Mouse (Mus musculus) heart, adult 10 weeks (tissue): ENCODE results near the gene Ncan. TPM values are rescaled to one million over a fixed set of nuclear protein-coding genes. Genes with fewer than 3 reads are reported as not detected.

Experiments used
- polyA plus RNA-seq: library from polyadenylated mRNA; stranded (reverse); fragments of 350-450 nt; fragmentation: Illumina TruSeq; extraction: RNeasy Lipid Tissue Mini Kit (QIAGEN cat#74804); gene quantifications from one replicate; pipeline ENCODE4 v1.2.3, GENCODE M21; 2014; ENCODE audit warnings: low read depth, low replicate concordance

Gene Ncan
- not detected for polyA plus RNA-seq

GRCm38 (mm10) chr8:70120667-70121066 is at the start of gene Ncan:
Gene Ncan, minus strand, starts transcription at chr8:70120873.

DNA sequence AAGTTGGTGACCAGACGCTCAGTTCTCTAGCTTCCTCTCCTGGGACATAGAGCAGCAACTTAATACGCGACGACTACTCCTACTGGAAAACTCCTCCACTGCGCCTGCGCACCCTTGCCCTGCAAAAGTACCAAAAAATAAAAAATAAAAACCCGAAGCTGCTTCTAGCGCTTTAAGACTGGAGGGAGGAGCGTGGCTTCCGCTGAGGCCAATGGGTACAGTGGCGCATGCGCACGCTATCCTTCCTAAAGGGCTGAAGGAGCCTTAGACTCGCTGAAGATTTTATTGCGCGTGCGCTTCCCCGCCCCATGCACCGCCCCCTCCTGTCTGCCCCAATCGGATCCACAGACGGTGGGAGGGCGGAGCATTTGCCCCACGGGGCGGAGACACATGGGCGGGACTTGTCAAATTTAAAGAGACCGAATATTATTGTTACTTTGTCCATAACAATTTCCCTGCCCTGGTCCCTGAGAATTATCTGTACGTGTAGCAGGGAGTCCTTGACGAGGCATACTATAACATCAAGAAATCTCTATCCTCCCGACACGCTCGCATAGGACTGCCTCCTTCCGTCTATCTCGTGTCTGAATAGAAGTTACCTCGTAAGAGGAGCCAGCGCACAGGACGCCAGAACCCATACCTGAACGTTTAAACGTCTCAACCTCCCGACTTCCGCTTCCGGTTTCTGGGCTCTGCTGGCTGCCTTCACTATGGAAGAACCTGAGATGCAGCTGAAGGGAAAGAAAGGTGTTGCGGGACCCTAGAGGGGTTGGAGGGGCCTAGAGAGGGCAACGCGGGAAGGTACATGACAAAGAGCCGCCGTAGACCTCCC is 18.6 kb upstream of the Ncan start, which contains the start of the genes Rfxank, Borcs8 and Mef2b:
Rfxank (minus strand) TSS at position 129 of the 832 bp plus-strand sequence.
Borcs8 (plus strand) TSS at position 474 of the 832 bp plus-strand sequence.
Mef2b (plus strand) TSS at position 686 of the 832 bp plus-strand sequence.

GRCm38 (mm10) chr8:70131166-70131883 is 10.7 kb upstream of the Ncan start, which contains the start of gene Nr2c2ap:
Gene Nr2c2ap, plus strand, starts transcription at chr8:70131333.

DNA sequence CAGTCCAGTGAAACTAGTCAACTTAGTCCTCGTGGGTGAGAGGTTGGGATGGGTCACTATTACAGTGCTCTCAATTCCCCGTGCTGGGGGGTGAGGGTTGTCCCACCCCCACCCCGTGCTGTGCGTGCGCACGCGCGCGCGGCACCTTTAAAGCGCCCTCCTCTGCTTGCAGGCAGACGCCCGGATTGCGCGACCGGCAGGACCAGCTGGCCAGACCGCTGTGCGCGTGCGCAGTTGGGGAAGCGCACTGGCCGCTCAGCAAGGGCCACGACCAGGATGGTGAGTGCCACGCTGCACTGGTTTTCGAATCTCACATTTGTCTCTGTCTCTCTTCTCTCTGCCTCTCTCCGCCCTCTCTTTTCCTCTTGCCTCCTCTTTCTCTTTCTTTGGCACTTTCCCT is 37.4 kb downstream of the Ncan start, which contains the start of gene Hapln4:
Hapln4 (plus strand) TSS at position 173 of the 400 bp plus-strand sequence.

GRCm38 (mm10) chr8:70072441-70073069 is 48.1 kb downstream of the Ncan start, which contains the start of gene Tm6sf2:
Gene Tm6sf2, plus strand, starts transcription at chr8:70072924.

Other genes starting within 250 kb of the Ncan start
- 6.1 TPM for gene Cilp2, start 233.2 kb downstream of the Ncan start, polyA plus RNA-seq
- not detected for gene Tssk6, start 218.7 kb downstream of the Ncan start, polyA plus RNA-seq
- 607 TPM for gene Ndufa13, start 218.3 kb downstream of the Ncan start, polyA plus RNA-seq
- 10.9 TPM for gene Yjefn3, start 218.2 kb downstream of the Ncan start, polyA plus RNA-seq
- 18.1 TPM for gene Gatad2a, start 124.5 kb downstream of the Ncan start, polyA plus RNA-seq
- 24.1 TPM for gene Mau2, start 78.1 kb downstream of the Ncan start, polyA plus RNA-seq
- gene Sugp1, start 78.1 kb downstream of the Ncan start, polyA plus RNA-seq: 22.7 TPM
- gene Tm6sf2, start 47.9 kb downstream of the Ncan start, polyA plus RNA-seq: 1.7 TPM
- not detected for gene Hapln4, start 37.4 kb downstream of the Ncan start, polyA plus RNA-seq
- 9.2 TPM for gene Nr2c2ap, start 10.5 kb upstream of the Ncan start, polyA plus RNA-seq
- gene Rfxank, start 18.3 kb upstream of the Ncan start, polyA plus RNA-seq: 25.8 TPM
- 32.6 TPM for gene Borcs8, start 18.6 kb upstream of the Ncan start, polyA plus RNA-seq
- not detected for gene Mef2b, start 18.8 kb upstream of the Ncan start, polyA plus RNA-seq
- gene Tmem161a, start 51.5 kb upstream of the Ncan start, polyA plus RNA-seq: 82.1 TPM
- 59.6 TPM for gene Slc25a42, start 91.4 kb upstream of the Ncan start, polyA plus RNA-seq
- gene Sugp2, start 113.4 kb upstream of the Ncan start, polyA plus RNA-seq: 26.3 TPM
- gene Armc6, start 113.6 kb upstream of the Ncan start, polyA plus RNA-seq: 8.0 TPM
- gene Homer3, start 162.0 kb upstream of the Ncan start, polyA plus RNA-seq: 7.0 TPM
- 22.8 TPM for gene Ddx49, start 181.6 kb upstream of the Ncan start, polyA plus RNA-seq
- 126 TPM for gene Cope, start 181.6 kb upstream of the Ncan start, polyA plus RNA-seq
- gene Cers1, start 194.9 kb upstream of the Ncan start, polyA plus RNA-seq: 0.68 TPM
- gene Gdf1, start 208.9 kb upstream of the Ncan start, polyA plus RNA-seq: not detected
- gene Upf1, start 232.4 kb upstream of the Ncan start, polyA plus RNA-seq: 27.5 TPM